ENCODE assay signal across 9 mouse cellular contexts in genomic region chr6:13286542-13287273, GRCm38 (mm10).
DNase-seq lines count a peak whose midpoint lies in the region; ATAC-seq lines count a peak whose summit lies in the region.
"Had no signal": no experiment of that assay in that cellular context is flagged by ENCODE, and none has a peak within 500 bp of the region (broad histone marks: within the 10 kb centered on the region; RNA-seq: fewer than 3 reads in every experiment).

No protein-coding gene starts in this region.

- no peak overlapping the region for H3K4me3 ChIP-seq in forebrain, embryonic 14.5 days (ENCODE audit: low read depth, low read length)
- H3K4me3 ChIP-seq in midbrain, embryonic 14.5 days (replicated peaks; ENCODE audit: low read depth, low read length), result no peak overlapping the region
- H3K4me3 ChIP-seq: megakaryocyte, embryonic 14.5 days had no signal

- no peak overlapping the region for H3K4me2 ChIP-seq in forebrain, embryonic 14.5 days (ENCODE audit: low read length)
- no peak overlapping the region for H3K4me2 ChIP-seq in midbrain, embryonic 14.5 days (ENCODE audit: low read length)

- H3K36me3 ChIP-seq in forebrain, embryonic 14.5 days (ENCODE audit: control insufficient read depth, insufficient read depth, low read length), result no peaks in the 10 kb centered on the region
- H3K36me3 ChIP-seq in midbrain, embryonic 14.5 days (ENCODE audit: control insufficient read depth, insufficient read depth, low read length), result no peaks in the 10 kb centered on the region

- DNase-seq in heart, adult 11 months, result peak; percentile 70
- no peak for DNase-seq in heart, adult 8-10 months (ENCODE audit: low spot score)
- DNase-seq in A20 (ENCODE audit: low read depth, low spot score), result peak; percentile 11
- DNase-seq in forebrain, embryonic 14.5 days (ENCODE audit: low spot score), result peak; percentile 60
- DNase-seq in midbrain, embryonic 14.5 days, result peak; percentile 72
- DNase-seq in right cerebral cortex, postnatal 14 days, result no peak
- no peak for DNase-seq in heart, adult 9 months (ENCODE audit: low spot score in 2 of 2)

- ATAC-seq in forebrain, embryonic 14.5 days, result peak; percentile 46; the same call in 1 of the 2 replicates
- peak; percentile 57 for ATAC-seq in midbrain, embryonic 14.5 days (ENCODE audit: low FRiP score, low TSS enrichment)
- no peak for ATAC-seq in erythroblast, adult 5-6 weeks (replicated peaks; ENCODE audit: low FRiP score, poor library complexity, severe bottlenecking)

- H3K9me3 ChIP-seq in forebrain, embryonic 14.5 days (replicated peaks; ENCODE audit: control insufficient read depth, low read length), result no peaks in the 10 kb centered on the region
- H3K9me3 ChIP-seq in midbrain, embryonic 14.5 days (ENCODE audit: control insufficient read depth, low read length), result no peaks in the 10 kb centered on the region
- H3K9me3 ChIP-seq: megakaryocyte, embryonic 14.5 days had no signal

- H3K9ac ChIP-seq in forebrain, embryonic 14.5 days (ENCODE audit: low read length), result no peak overlapping the region
- H3K9ac ChIP-seq in midbrain, embryonic 14.5 days (replicated peaks; ENCODE audit: low read length), result no peak overlapping the region

- H3K4me1 ChIP-seq in forebrain, embryonic 14.5 days (ENCODE audit: control insufficient read depth, insufficient read depth, low read length), result no peaks in the 10 kb centered on the region
- H3K4me1 ChIP-seq in midbrain, embryonic 14.5 days (ENCODE audit: control insufficient read depth, insufficient read depth, low read length), result no peaks in the 10 kb centered on the region
- H3K4me1 ChIP-seq: megakaryocyte, embryonic 14.5 days had no signal

- no peaks in the 10 kb centered on the region for H3K27me3 ChIP-seq in forebrain, embryonic 14.5 days (replicated peaks; ENCODE audit: control insufficient read depth, insufficient read depth, low read length)
- no peaks in the 10 kb centered on the region for H3K27me3 ChIP-seq in midbrain, embryonic 14.5 days (ENCODE audit: control insufficient read depth, insufficient read depth, low read length)
- H3K27me3 ChIP-seq: megakaryocyte, embryonic 14.5 days had no signal

- 56% methylated on average over 6 of the region's 6 CpGs for WGBS in forebrain, embryonic 14.5 days
- 71% methylated on average over 6 of the region's 6 CpGs for WGBS in midbrain, embryonic 14.5 days

- no peak overlapping the region for H3K27ac ChIP-seq in forebrain, embryonic 14.5 days (ENCODE audit: low read depth, low read length)
- no peak overlapping the region for H3K27ac ChIP-seq in midbrain, embryonic 14.5 days (replicated peaks; ENCODE audit: low read depth, low read length)

Comparison
In these comparisons a context has a peak if more than half of its experiments do, and no peak if none do; other contexts are left out.
1. DNase-seq: peak in heart, adult 11 months (single experiment), A20 (single experiment), forebrain, embryonic 14.5 days (single experiment) and midbrain, embryonic 14.5 days (single experiment); none in heart, adult 8-10 months (single experiment), right cerebral cortex, postnatal 14 days (single experiment) and heart, adult 9 months (0 of 2).